Mouse (Mus musculus) mouse embryonic stem cell (cell line): ENCODE data around the gene Ptpdc1.

Source experiments
- in situ Hi-C, 2 experiments: fragments of 300-500 bp; cut with MboI; formaldehyde crosslinking; loops; 1 replicate in 1 of 2; 3 replicates in 1 of 2; pipeline ENCODE4 v1.14.3; 2019 to 2020; ENCODE audit warnings: low sequenced_read_pairs in 2 of 2, low pct_unique_long_range_greater_than_20kb in 1 of 2, mixed read lengths in 1 of 2; ENCODE audit not compliant: unreplicated experiment in 1 of 2

Gene Ptpdc1

DNA sequence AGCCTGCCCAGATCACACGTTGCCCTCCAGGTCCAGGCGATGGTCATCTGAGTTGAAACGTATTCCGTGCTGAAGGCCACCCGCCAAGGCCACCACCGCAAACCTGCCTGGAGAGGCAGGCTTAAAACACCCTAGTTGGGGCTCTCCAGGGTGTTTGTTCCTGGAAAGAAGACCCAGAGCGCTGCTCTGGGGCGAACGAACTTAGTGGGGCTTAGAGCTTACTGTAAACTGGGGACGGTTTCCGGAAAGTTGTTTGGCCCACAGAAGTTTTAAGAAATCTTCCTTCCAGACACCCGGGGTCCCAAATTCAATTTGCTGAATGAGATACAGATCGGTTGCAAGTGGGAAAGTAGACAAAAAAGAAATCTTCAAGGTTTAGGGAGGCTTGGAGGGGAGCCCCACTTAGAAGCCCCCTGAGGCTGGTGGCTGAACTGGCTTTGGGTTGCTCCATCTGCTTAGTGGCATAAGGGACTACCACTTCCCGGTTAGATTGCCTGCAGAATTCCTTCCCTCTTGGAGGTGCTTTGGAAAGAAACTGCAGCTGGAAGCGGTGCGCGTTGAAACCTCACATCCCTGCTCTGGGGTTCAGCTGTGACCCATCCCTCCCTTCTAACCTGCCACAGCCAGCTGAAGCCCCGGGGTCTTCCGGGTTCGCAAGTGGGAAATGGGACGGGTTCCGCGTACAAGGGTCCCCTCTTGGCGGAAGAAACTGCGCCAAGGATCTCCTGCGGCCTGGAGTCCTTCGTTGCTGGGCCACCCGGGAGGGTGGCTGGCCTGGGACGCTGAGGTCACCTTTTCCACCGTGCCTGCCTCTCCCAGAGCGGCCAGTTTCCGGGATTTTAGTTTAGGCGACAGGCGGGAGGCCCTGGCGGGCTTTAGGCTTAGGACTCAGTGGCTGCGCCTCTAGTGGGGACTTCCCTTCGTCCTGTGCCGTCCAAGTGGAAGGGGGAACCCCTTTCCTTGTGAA is 34.1 kb upstream of the Ptpdc1 start:
- in situ Hi-C loops = loop anchor here (5.0 to 25.0 kb wide), 4 partner anchors 145 to 495 kb away; no protein-coding TSS in a partner anchor

- in situ Hi-C loops = loop anchor here (5.0 to 25.0 kb wide), 3 partner anchors 146 to 354 kb away; no protein-coding TSS in a partner anchor
These were observed 33.3 kb upstream of the Ptpdc1 start for GRCm38 (mm10) chr13:48658588-48659253.

DNA sequence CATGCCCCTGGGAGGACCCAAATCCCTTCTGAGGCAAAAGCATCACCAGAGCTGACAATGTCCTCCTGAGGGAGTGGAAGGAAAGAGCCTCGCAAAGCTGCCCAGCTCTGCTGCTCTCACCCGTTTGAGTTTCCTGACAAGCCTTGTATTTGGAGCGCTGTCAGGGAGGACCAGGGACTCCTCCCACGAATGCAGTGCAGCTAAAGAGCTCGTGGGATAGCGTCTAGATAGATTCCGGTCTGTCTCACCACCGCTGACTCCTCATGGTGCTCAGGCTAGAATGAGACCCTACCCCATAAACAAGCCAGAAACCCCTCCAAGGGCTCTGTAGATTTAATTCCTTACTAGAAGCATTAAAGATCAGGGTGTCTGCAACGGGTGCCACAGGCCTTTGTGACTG is 32.3 kb upstream of the Ptpdc1 start:
- in situ Hi-C loops = loop anchor here (5.0 to 25.0 kb wide), 3 partner anchors 147 to 355 kb away; no protein-coding TSS in a partner anchor

DNA sequence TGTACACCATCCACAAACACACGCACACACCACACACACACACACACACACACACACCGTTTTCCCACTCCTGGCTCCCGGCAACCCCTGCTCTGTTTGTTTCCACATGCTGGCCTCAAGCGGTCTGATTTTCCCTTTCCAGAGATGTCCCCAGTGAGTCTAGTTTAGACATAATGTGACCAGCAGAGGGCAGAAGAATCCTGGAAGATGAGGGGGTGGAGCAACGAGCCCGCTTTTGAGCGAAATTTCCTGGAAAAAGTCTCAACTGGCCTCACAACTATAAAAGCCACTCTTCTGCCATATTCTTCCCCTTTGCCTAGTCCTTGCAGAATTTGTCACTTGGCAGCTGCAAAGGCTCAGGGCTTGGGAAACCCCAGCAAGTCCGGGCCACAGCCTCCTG is 30.2 kb upstream of the Ptpdc1 start:
- in situ Hi-C loops = loop anchor here (5.0 to 25.0 kb wide), 3 partner anchors 149 to 357 kb away; no protein-coding TSS in a partner anchor

- in situ Hi-C loops = loop anchor here (5.0 to 25.0 kb wide), 4 partner anchors 151 to 368 kb away; no protein-coding TSS in a partner anchor
These were observed 28.6 kb upstream of the Ptpdc1 start for GRCm38 (mm10) chr13:48653788-48654770.

- in situ Hi-C loops = loop anchor here (5.0 to 25.0 kb wide), 4 partner anchors 153 to 371 kb away; no protein-coding TSS in a partner anchor
These were observed 25.9 kb upstream of the Ptpdc1 start for GRCm38 (mm10) chr13:48651132-48652065.

DNA sequence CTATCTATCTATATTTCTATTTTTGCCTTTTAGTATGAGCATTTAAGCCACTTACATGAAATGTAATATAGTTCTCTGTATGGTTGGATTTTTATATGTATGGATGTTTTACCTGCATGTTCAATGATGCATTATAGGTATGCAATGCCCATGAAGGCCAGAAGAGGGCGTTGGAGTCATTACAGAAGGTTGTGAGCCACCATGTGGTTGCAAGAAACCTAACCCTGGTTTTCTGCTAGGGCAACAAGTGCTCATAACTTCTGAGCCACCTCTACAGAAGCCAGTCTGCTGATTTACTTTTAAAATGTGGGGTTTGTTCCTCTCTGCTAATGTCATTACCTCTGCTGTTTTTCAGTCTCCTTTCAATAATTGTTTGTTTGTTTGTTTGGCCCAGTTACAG is 25.2 kb upstream of the Ptpdc1 start:
- in situ Hi-C loops = loop anchor here (5.0 to 25.0 kb wide), 4 partner anchors 154 to 372 kb away; no protein-coding TSS in a partner anchor

GRCm38 (mm10) chr13:48646696-48647095 is 21.2 kb upstream of the Ptpdc1 start:
- in situ Hi-C loops = no loop called here

DNA sequence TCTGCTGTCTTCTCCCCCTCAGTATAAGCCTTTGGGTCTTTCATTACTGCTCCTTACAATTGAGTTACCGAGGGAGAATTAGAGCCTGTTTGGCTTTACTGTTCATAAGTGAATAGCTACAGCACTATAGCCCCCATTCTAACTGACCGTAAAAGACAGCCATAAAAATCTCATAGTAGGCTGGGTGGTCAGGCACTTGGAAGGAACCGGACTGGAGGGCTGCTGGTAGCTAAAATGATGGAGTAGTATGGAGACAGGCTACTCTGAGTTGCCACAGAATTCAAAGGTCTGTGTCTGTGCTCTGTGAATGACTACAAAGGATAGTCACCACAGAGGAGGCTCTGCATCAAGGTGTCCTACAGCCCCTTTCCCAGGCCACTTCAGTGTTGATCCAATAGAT is 18.5 kb upstream of the Ptpdc1 start:
- in situ Hi-C loops = loop anchor here in 1 of 2 experiments (5.0 kb wide), 1 partner anchor 117 kb away; no protein-coding TSS in a partner anchor

DNA sequence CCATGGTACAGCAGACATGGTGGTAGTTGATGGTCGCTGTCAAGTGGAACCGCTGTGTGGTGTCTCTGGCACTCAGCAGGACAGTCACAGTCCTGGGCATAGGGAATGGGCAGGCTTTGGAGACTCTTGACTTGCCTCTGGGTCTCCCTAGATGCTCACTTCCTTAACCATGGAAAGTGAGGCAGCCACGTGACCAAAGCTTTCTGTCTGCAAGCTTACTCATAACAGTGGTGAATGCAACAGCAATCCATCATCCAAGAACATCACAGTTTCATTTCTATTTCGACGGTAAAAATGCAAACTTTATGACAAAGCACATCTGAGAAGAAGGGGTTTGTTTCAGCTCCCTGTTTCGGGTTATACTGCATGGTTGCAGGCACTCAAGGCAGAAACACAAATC is 17.6 kb upstream of the Ptpdc1 start:
- in situ Hi-C loops = loop anchor here in 1 of 2 experiments (5.0 kb wide), 1 partner anchor 116 kb away; no protein-coding TSS in a partner anchor

DNA sequence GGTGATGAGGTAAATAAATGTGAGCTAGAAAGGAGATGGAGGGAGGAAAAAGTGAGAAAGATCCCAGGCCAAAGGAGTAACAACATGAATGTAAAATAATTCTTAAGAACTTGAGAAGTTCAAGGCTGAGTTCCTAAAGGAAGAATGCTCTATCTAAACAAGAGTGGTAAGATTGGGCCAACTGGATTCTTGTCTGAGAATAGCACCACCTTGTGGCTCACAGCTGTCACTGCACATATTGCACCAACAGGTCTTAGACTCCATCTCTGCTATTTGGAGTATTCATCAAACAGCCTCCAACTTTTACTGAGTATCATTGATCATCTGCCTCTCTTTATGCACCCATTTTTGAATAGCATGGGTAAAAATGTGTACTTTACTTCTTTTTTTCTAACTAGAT is 14.1 kb upstream of the Ptpdc1 start:
- in situ Hi-C loops = loop anchor here in 1 of 2 experiments (5.0 kb wide), 1 partner anchor 107 kb away; no protein-coding TSS in a partner anchor

- in situ Hi-C loops = loop anchor here in 1 of 2 experiments (5.0 kb wide), 1 partner anchor 105 kb away; no protein-coding TSS in a partner anchor
These were observed 12.2 kb upstream of the Ptpdc1 start for GRCm38 (mm10) chr13:48637706-48638105.

DNA sequence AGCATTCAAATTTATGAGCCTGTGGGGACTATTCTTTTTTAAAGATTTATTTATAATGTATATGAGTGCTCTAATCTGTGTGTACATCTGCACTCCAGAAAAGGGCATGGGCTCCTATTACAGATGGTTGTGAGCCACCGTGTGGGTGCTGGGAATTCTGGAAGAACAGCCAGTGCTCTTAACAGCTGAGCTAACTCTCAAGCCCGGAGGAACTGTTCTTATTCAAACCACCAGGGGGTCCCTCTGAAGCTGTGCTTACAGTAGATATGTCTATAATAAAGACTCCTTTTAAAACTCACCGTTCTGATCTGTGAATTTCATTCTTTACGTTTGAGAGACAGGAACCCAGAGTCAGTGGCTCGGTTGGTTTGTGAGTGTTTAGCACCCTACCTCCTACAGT is 6.2 kb upstream of the Ptpdc1 start:
- in situ Hi-C loops = no loop called here

GRCm38 (mm10) chr13:48624968-48625398 is 481 bp downstream of the Ptpdc1 start:
- in situ Hi-C loops = no loop called here

- in situ Hi-C loops = no loop called here
These were observed 6.6 kb downstream of the Ptpdc1 start for GRCm38 (mm10) chr13:48618890-48619289.

- in situ Hi-C loops = no loop called here
These were observed 7.7 kb downstream of the Ptpdc1 start for GRCm38 (mm10) chr13:48617774-48618173.

- in situ Hi-C loops = no loop called here
These were observed 10.9 kb downstream of the Ptpdc1 start for GRCm38 (mm10) chr13:48614525-48614924.
